Mouse (Mus musculus) G1E (cell line): Measurements from ENCODE around the gene Mgat3.

Experiments used
- CTCF ChIP-seq: IDR thresholded peaks from 2 replicates; pipeline ENCODE4 v1.5.1; 2012; ENCODE audit warnings: low read depth, low read length, inconsistent platforms, mixed read lengths
- GATA1 ChIP-seq: IDR thresholded peaks from 2 replicates; pipeline ENCODE4 v1.6.1; 2012; ENCODE audit warnings: borderline replicate concordance, low read length, inconsistent platforms, mixed read lengths
- POLR2AphosphoS5 ChIP-seq: IDR thresholded peaks from 2 replicates; pipeline ENCODE4 v1.6.1; 2012; ENCODE audit warnings: low read depth, low read length, inconsistent platforms; ENCODE audit not compliant: insufficient replicate concordance

DNA sequence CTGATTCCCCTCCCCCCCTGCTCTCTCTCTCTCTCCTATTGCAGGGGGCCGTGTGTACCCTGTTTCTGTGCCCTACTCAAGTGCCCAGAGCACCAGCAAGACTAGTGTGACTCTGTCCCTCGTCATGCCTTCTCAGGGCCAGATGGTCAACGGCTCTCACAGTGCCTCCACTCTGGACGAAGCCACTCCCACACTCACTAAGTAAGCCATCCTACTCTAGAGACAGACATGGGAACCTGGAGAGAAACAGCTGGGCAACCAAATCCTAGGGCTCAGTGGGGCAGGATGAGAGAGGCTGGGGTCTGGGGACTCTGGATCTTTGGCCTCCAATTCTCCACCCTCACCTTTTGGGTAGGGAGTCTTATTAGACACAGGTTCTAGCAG, 14.8 kb upstream of the Mgat3 start:
- TF ChIP-seq CTCF (no peak), GATA1 (no peak), POLR2AphosphoS5 (no peak)
